Mouse (Mus musculus): ENCODE data around the gene Gm20777.
"Not testable (repeated sequence)": the region's sequence is repeated elsewhere in the genome, so short reads cannot be mapped to it uniquely, and the experiment has no call there.

Gene Gm20777

GRCm38 (mm10) chrY:10752350-10752749 is at the start of gene Gm20777:
TSS of gene Gm20777 (minus strand) at chrY:10752450.
- not testable (repeated sequence) for ATAC-seq (ENCODE audit: insufficient number of reproducible peaks, low FRiP score, low TSS enrichment)

GRCm38 (mm10) chrY:10709551-10709950 is 42.7 kb downstream of the Gm20777 start:
- not testable (repeated sequence) for ATAC-seq (ENCODE audit: insufficient number of reproducible peaks, low FRiP score, low TSS enrichment)

DNA sequence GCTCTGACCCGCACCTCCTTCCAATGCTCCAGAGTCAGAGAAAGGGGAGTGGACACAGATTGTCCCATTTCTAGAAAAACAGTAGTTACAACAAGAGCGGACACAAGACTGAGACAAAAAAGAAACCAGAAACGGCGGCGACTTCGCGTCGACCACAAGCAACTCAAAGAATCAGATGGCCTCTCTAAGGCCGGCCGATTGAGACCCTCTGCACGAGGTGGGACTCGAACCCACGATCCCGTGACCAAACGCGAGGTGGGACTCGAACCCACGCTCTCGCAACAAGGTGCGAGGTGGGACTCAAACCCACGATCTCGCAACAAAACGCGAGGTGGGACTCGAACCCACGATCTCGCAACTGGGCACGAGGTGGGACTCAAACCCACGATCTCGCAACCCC is 43.5 kb downstream of the Gm20777 start:
- not testable (repeated sequence) for ATAC-seq (ENCODE audit: insufficient number of reproducible peaks, low FRiP score, low TSS enrichment)

DNA sequence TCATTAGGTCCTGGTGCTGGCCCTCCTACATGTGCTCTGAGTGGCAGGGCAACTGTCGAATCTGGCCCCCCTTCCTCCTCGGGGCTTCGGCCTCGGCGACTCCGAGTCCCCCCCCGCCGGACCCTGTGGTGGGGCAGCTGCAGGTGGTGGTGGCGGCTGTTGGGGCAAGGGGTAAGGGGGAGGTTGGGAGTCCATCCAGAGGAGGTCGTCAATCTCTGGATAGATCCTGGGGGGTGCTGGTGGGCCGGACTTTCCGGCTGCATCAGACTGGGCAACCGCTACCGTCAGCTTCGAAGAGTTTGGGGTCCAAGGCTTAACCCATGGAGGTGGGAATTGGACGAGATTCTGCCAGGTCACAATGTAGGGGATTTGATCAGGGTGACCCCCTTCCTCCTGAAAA is 44.0 kb downstream of the Gm20777 start:
- ATAC-seq (ENCODE audit: insufficient number of reproducible peaks, low FRiP score, low TSS enrichment) = not testable (repeated sequence)

GRCm38 (mm10) chrY:10706686-10707085 is 45.6 kb downstream of the Gm20777 start:
- not testable (repeated sequence) for ATAC-seq (ENCODE audit: insufficient number of reproducible peaks, low FRiP score, low TSS enrichment)

Data from cerebellum, adult (tissue).